Mouse (Mus musculus): ENCODE results near the gene Gm4881.

DNA sequence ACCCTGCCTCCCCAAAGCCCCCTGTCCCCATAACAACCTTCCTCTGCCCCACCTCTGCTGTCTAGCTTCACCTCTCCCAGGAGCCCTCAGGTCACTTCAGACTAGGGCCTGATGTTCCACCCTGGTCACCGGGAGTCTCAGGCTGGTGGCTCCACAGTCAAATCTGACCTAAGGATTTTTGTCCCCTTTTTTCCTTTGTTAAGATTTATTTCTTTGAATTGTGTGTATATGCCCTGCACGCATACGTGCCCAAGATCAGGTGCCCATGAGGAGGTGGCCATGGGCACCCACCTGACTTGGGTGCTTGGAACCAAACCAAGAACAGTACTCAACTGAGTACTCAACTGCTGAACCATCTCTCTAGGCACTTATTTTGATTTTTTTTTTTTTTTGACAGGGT lies 26.0 kb upstream of the Gm4881 start:
- TF ChIP-seq CTCF (IDR thresholded peaks at IDR 0.05; ENCODE audit: control insufficient read depth, insufficient read depth, insufficient replicate concordance, low read depth, low read length) (no peak), POLR2A (IDR thresholded peaks at IDR 0.05; ENCODE audit: control insufficient read depth, low read depth, low read length) (no peak)
